Mouse (Mus musculus) midbrain, embryonic 16.5 days (tissue): ENCODE results near the gene Dpp9. TPM values are rescaled to one million over a fixed set of nuclear protein-coding genes. Genes with fewer than 3 reads are reported as not detected.
A peak's percentile ranks its signal among the peaks of the same experiment; 100 is the strongest.

Experiments used
- ATAC-seq: fragments of 200-750 bp; cut with Nextera tagmentation; 2 replicates; pipeline ENCODE4 v1.8.0; 2017; ENCODE audit warnings: moderate TSS enrichment
- H3K27ac ChIP-seq: fragments of 300-500 bp; sonication (generic); 2 replicates; pipeline ENCODE4 v1.5.1; 2014; ENCODE audit warnings: mild to moderate bottlenecking, low read length, mixed read lengths
- H3K27me3 ChIP-seq: fragments of 300-500 bp; sonication (generic); 2 replicates; pipeline ENCODE4 v1.6.1; 2014; ENCODE audit warnings: low read depth, low read length, mixed read lengths; ENCODE audit not compliant: control insufficient read depth, insufficient read depth
- H3K36me3 ChIP-seq: fragments of 300-500 bp; sonication (generic); 2 replicates; pipeline ENCODE4 v1.6.1; 2014; ENCODE audit warnings: mild to moderate bottlenecking, low read length, moderate library complexity, mixed read lengths; ENCODE audit not compliant: control insufficient read depth, insufficient read depth
- H3K4me1 ChIP-seq: fragments of 300-500 bp; sonication (generic); 2 replicates; pipeline ENCODE4 v1.6.1; 2014; ENCODE audit warnings: mild to moderate bottlenecking, low read length, mixed read lengths; ENCODE audit not compliant: control insufficient read depth, insufficient read depth
- H3K4me2 ChIP-seq: fragments of 300-500 bp; sonication (generic); 2 replicates; pipeline ENCODE4 v1.6.1; 2014; ENCODE audit warnings: mild to moderate bottlenecking, low read length, mixed read lengths
- H3K4me3 ChIP-seq: fragments of 300-500 bp; sonication (generic); 2 replicates; pipeline ENCODE4 v1.5.1; 2014; ENCODE audit warnings: low read depth, mild to moderate bottlenecking, low read length, moderate library complexity, mixed read lengths
- H3K9ac ChIP-seq: fragments of 300-500 bp; sonication (generic); 2 replicates; pipeline ENCODE4 v1.6.1; 2014; ENCODE audit warnings: low read depth, low read length, mixed read lengths
- H3K9me3 ChIP-seq: fragments of 300-500 bp; sonication (generic); replicated peaks from 2 replicates; pipeline ENCODE4 v1.6.1; 2014; ENCODE audit warnings: mild to moderate bottlenecking, low read length, mixed read lengths; ENCODE audit not compliant: control insufficient read depth, poor library complexity, severe bottlenecking
- WGBS: fragments of 180-500 bp; shearing (Covaris S2); extraction: QIAGEN DNeasy Blood & Tissue Kit; methylation state at CpG from one replicate; pipeline ENCODE4 v1.1.7; 2014; 5-methylcytosine and 5-hydroxymethylcytosine counted together
- polyA plus RNA-seq: library from polyadenylated mRNA; unstranded; fragments of >200 nt; fragmentation: Nextera tagmentation; extraction: Ambion mirVana; gene quantifications from 2 replicates; pipeline ENCODE4 v1.2.1, GENCODE M21; 2015

Dpp9 gene
- polyA plus RNA-seq, 1 experiment from 2014 or later: 24.2 TPM

DNA sequence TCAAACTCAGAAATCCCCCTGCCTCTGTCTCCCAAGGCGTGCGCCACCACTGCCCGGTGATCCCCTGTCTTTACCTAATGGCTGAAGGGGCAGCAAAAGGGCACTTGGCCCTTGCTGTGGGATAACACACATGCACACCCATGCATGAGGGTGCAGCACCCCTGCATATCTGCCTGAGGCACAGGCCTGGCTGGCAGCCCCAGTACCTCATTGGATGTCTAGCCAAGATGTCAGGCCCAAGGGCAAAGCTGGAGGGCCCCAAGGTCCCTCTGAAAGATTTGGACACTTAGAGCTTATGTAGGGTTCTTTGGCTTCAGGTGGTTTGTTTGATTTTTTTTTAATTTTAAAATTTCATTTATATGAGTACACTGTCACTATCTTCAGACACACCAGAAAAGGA, 43.3 kb downstream of the Dpp9 start:
- WGBS: 98% methylated on average over 3 of the region's 3 CpGs
- no peak overlapping the region for H3K9ac ChIP-seq
- H3K27ac ChIP-seq: no peak overlapping the region
- no peaks in the 10 kb centered on the region for H3K27me3 ChIP-seq
- peaks cover 1% of the 10 kb centered on the region; the same call in 1 of the 2 replicates for H3K4me1 ChIP-seq
- ATAC-seq: no peak
- H3K4me3 ChIP-seq: no peak overlapping the region
- H3K9me3 ChIP-seq: no peaks in the 10 kb centered on the region
- H3K36me3 ChIP-seq: peaks cover 15% of the 10 kb centered on the region
- H3K4me2 ChIP-seq: no peak overlapping the region

DNA sequence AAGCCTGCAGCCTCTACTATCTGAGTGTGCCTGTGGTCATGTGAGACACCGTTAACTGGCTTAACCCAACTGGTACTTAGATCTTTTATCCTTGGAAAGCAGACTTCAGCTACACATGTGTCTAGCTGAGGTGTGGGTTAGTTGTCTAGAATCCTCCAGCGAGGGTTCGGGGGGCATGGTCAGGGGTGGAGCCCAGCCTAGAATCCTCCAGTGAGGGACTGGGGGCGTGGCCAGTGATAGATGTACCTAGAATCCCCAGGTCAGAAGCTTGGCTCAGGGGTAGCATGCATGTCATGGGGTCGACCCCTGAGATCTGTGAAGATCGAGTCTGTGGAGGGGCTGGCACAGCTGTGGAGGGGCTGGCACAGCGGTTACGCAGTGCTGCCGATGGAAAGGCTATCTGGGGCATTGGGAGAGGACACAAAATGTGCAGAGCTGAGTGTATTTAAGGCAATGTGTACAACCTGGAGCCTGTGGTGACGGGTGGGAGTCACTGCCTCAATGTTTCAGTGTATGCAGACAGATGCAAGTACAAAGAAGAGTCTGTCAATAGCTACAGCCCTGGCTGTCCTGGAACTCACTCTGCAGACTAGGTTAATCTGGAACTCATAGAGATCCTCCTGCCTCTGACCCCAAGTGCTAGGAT, 45.2 kb downstream of the Dpp9 start:
- Histone ChIP-seq H3K27ac (no peak overlapping the region), H3K9ac (no peak overlapping the region), H3K36me3 (0 out of 2 replicates have a peak, but pooled peaks cover 10% of the 10 kb centered on the region), H3K9me3 (no peaks in the 10 kb centered on the region), H3K4me3 (no peak overlapping the region), H3K27me3 (no peaks in the 10 kb centered on the region), H3K4me1 (peaks cover 4% of the 10 kb centered on the region; the same call in 1 of the 2 replicates), H3K4me2 (no peak overlapping the region)
- no peak for ATAC-seq
- WGBS: 65% methylated on average over 10 of the region's 10 CpGs

DNA sequence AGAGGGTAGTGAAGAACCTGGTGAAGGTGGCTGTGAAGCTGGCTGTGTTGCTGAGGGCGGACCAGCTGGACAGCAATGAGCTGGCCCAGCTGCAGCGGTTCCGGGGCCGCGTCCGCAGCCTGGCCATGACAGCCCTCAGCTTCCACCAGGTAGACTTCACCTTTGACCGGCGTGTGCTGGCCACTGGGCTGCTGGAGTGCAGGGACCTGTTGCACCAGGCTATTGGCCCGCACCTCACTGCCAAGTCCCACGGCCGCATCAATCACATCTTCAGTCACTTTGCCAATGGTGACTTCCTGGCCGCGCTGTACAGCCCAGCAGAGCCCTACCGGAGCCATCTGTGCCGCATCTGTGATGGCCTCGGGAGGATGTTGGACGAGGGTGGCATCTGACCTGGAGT, 46.8 kb downstream of the Dpp9 start:
- H3K4me1 ChIP-seq: peaks cover 4% of the 10 kb centered on the region; the same call in 1 of the 2 replicates
- H3K9me3 ChIP-seq: no peaks in the 10 kb centered on the region
- no peaks in the 10 kb centered on the region for H3K27me3 ChIP-seq
- 0 out of 2 replicates have a peak, but pooled peaks cover 4% of the 10 kb centered on the region for H3K36me3 ChIP-seq
- no peak overlapping the region for H3K4me3 ChIP-seq
- WGBS: 97% methylated on average over 17 of the region's 17 CpGs
- no peak overlapping the region for H3K27ac ChIP-seq
- ATAC-seq: no peak
- H3K9ac ChIP-seq: no peak overlapping the region
- no peak overlapping the region for H3K4me2 ChIP-seq

DNA sequence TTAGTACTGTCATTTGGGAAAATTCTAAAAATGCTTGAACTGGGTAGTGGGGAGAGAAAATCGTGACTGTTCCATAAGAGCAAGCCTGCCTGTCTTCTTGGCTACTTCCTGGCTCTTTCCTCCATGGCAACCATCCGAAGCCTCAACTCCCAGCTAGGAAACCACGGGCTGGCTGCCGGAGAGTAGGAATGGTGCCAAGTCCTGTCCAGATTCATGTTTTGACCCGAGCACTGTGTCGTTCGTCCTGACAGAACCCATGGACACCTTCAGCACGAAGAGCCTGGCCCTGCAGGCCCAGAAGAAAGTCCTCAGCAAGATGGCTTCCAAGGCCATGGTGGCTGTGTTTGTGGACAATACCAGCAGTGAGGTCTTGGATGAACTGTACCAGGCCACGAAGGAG, 47.2 kb downstream of the Dpp9 start:
- H3K36me3 ChIP-seq: 0 out of 2 replicates have a peak, but pooled peaks cover 4% of the 10 kb centered on the region
- WGBS: 79% methylated on average over 9 of the region's 9 CpGs
- H3K9ac ChIP-seq: no peak overlapping the region
- no peak for ATAC-seq
- H3K27ac ChIP-seq: no peak overlapping the region
- H3K4me3 ChIP-seq: no peak overlapping the region
- H3K4me2 ChIP-seq: no peak overlapping the region
- no peaks in the 10 kb centered on the region for H3K9me3 ChIP-seq
- peaks cover 4% of the 10 kb centered on the region; the same call in 1 of the 2 replicates for H3K4me1 ChIP-seq
- H3K27me3 ChIP-seq: no peaks in the 10 kb centered on the region

DNA sequence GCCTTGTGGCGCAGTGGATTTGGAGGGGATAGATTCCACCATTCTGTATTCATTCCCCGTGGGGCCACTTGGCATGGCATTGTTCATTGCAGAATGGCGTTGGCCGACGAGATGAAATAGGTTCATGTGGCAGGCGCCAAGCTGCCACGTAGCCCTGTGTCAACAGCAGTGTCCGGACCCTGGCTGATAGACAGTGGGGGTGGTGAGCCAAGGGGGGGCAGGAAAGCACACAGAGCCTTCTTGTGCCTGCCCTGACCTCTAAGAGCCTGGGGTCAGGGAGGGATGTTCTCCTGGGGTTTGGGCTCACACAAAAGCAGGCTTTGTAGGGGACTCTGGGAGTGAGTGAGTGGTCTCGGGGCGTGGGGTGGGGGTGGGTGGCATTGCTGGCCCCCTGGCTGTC, 48.1 kb downstream of the Dpp9 start:
- Histone ChIP-seq H3K4me1 (peaks cover 4% of the 10 kb centered on the region; the same call in 1 of the 2 replicates), H3K9me3 (no peaks in the 10 kb centered on the region), H3K9ac (no peak overlapping the region), H3K36me3 (0 out of 2 replicates have a peak, but pooled peaks cover 4% of the 10 kb centered on the region), H3K27ac (no peak overlapping the region), H3K27me3 (no peaks in the 10 kb centered on the region), H3K4me3 (no peak overlapping the region), H3K4me2 (no peak overlapping the region)
- WGBS: 26% methylated on average over 10 of the region's 10 CpGs
- ATAC-seq: peak; percentile 22; the same call in 1 of the 2 replicates

DNA sequence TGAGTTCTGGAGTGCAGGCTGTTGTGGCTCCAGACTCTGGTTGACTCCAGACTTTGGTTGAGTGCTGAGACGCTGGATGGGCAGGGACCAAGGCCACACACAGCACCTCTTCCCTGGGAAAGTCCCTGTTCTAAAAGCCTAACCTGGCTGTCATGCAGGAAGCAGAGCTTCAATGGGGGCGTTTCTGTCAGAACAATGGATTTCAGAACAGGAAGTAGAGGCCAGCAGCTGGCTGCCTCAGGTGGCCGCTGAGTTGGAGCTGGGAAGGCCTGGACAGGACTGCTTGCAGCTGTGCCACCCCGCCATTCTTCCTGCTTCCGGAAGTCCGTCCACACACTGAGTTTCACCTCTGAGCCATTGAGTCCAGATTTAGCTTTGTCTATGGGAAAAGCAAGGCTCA, 48.9 kb downstream of the Dpp9 start:
- Histone ChIP-seq H3K27me3 (no peaks in the 10 kb centered on the region), H3K4me3 (no peak overlapping the region), H3K9me3 (no peaks in the 10 kb centered on the region), H3K9ac (no peak overlapping the region; the same call in 1 of the 2 replicates), H3K36me3 (0 out of 2 replicates have a peak, but pooled peaks cover under 1% of the 10 kb centered on the region), H3K27ac (no peak overlapping the region), H3K4me1 (peaks cover 6% of the 10 kb centered on the region; the same call in 1 of the 2 replicates), H3K4me2 (no peak overlapping the region)
- no peak for ATAC-seq
- 64% methylated on average over 6 of the region's 6 CpGs for WGBS

DNA sequence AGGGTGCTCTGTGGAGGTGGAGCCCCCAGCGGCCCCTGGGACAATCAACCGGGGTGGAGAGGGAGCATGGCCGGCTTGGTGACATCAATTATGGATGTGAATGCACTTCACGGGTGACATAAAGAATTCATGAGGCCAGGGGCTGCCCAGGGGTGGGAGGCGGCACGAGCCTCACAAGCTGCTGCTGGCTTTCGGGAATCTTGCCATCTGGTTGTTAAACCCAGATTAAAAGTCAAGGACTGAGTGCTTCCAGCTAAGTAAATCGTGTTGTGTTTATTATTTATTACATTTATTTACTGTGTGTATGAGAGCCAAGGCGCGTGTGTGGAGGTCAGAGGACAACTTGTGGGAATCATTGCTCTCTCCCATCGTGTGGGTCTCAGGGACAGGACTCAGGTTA, 53.0 kb downstream of the Dpp9 start:
- peaks cover 4% of the 10 kb centered on the region for H3K27me3 ChIP-seq
- H3K4me1 ChIP-seq: peaks cover 17% of the 10 kb centered on the region
- WGBS: 38% methylated on average over 11 of the region's 11 CpGs
- H3K4me2 ChIP-seq: no peak overlapping the region
- no peaks in the 10 kb centered on the region for H3K36me3 ChIP-seq
- peak overlapping the region; percentile 60; the same call in 1 of the 2 replicates for H3K27ac ChIP-seq
- ATAC-seq: no peak
- H3K9me3 ChIP-seq: no peaks in the 10 kb centered on the region
- H3K4me3 ChIP-seq: no peak overlapping the region
- H3K9ac ChIP-seq: no peak overlapping the region

DNA sequence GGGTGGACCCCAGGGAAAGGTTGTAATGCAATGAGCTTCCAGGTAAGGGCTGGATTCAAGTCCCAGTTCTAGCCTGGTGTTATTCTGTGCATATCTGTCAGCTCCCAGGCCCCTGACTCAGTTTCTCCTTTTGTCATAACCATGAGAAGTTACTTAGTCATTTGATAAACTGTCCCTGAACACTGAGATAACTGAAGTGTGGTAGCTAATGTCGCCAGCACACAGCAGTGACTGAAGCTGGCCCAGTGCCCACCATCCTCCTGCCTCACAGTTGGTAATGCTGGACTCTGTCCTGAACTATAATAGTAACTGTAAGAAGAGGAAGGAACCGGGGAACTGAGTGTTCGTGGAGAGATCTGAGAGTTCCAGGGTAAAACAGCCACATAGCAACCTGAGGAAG, 54.2 kb downstream of the Dpp9 start:
- Histone ChIP-seq H3K9ac (no peak overlapping the region), H3K4me2 (no peak overlapping the region), H3K36me3 (no peaks in the 10 kb centered on the region), H3K4me1 (peaks cover 13% of the 10 kb centered on the region), H3K9me3 (no peaks in the 10 kb centered on the region), H3K27ac (no peak overlapping the region), H3K4me3 (no peak overlapping the region), H3K27me3 (peaks cover 4% of the 10 kb centered on the region)
- no peak for ATAC-seq
- 80% methylated on average over 3 of the region's 3 CpGs for WGBS

DNA sequence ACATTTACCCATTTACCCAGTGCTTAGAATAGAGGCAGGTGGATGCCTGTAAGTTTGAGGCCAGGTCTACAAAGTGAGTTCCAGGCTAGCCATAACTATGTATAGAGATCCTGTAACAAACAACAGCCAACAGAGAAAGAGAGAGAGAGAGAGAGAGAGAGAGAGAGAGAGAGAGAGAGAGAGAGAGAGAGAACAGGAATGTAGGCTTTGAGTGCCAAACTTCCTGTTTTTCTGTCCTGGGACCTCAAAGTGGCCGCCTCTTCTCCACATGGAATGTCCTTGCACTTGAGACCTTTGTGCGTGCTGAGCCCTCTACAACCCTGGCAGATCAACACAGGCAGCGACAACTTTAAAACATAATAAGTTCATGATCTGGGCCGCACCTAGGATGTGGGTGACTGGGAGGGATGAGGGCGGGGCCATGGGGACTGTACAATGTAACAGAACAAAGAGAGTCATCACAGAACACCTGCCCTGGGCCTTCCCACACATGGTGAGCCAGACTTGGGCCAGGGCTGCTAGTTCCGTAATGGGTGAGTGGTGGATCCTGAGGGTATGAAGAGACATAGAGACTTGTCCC, 55.1 kb downstream of the Dpp9 start:
- no peak overlapping the region for H3K4me3 ChIP-seq
- H3K27me3 ChIP-seq: peaks cover 4% of the 10 kb centered on the region
- 77% methylated on average over 6 of the region's 6 CpGs for WGBS
- H3K36me3 ChIP-seq: no peaks in the 10 kb centered on the region
- no peak for ATAC-seq
- H3K27ac ChIP-seq: no peak overlapping the region
- no peak overlapping the region for H3K4me2 ChIP-seq
- no peaks in the 10 kb centered on the region for H3K9me3 ChIP-seq
- H3K9ac ChIP-seq: no peak overlapping the region
- H3K4me1 ChIP-seq: peaks cover 13% of the 10 kb centered on the region
